Mouse (Mus musculus): ENCODE measurements around the gene Ube2f.

- no peak for TF ChIP-seq CTCF (IDR thresholded peaks at IDR 0.05; ENCODE audit: extremely low read depth, insufficient read length, insufficient replicate concordance, low read depth, low read length)
- no peak for TF ChIP-seq POLR2A (IDR thresholded peaks at IDR 0.05; ENCODE audit: low read depth, low read length)
Measured at GRCm38 (mm10) chr1:91333582-91333981, 83.5 kb downstream of the Ube2f start.

Measured in small intestine, adult 2 months (tissue).